Mouse (Mus musculus) hematopoietic stem cell, adult 5-6 weeks (primary cell): ENCODE results near the gene Slit1. TPM values are rescaled to one million over a fixed set of nuclear protein-coding genes. Genes with fewer than 3 reads are reported as not detected.

Source experiments
- ATAC-seq, 2 experiments: fragments of 125-278 bp in 1 of 2; replicated peaks in 1 of 2; 2 replicates each; pipeline ENCODE4 v1.8.0; 2016 to 2017; ENCODE audit warnings: inconsistent platforms in 2 of 2, mild to moderate bottlenecking in 2 of 2, moderate number of reproducible peaks in 2 of 2, low read depth in 1 of 2, moderate TSS enrichment in 1 of 2; ENCODE audit not compliant: low FRiP score in 2 of 2, poor library complexity in 2 of 2, severe bottlenecking in 2 of 2, insufficient read depth in 1 of 2, low TSS enrichment in 1 of 2
- total RNA-seq: library from RNA; stranded (forward); fragments of 172-1452, 232-1000 nt; gene quantifications from 2 replicates; pipeline ENCODE4 v1.2.3, GENCODE M21; 2017

The Slit1 gene
- total RNA-seq, 1 experiment from 2014 or later = not detected

GRCm38 (mm10) chr19:41643010-41643409, 100.5 kb downstream of the Slit1 start:
- ATAC-seq = no peak

DNA sequence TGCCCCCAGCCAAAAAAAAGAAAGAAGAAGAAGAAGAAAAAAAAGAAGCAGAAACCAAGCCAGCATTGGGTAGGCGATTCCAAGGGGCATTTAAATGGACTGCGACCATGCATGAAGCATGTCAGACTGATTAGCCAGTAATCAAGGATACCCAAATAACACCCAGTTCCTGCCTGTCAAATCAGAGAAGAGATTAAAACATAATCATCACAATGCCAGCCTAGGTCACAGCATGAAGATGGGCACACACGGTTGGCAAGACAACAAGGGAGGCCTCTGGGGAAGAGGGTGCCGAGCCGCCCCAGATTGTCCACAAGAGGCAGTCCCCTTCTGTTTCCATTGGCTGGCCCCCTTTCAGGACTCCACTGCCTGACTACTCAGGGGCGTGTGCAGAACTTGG, 108.5 kb downstream of the Slit1 start:
- no peak for ATAC-seq

GRCm38 (mm10) chr19:41634099-41634498, 109.4 kb downstream of the Slit1 start:
- peak; percentile 74 to 79 for ATAC-seq

DNA sequence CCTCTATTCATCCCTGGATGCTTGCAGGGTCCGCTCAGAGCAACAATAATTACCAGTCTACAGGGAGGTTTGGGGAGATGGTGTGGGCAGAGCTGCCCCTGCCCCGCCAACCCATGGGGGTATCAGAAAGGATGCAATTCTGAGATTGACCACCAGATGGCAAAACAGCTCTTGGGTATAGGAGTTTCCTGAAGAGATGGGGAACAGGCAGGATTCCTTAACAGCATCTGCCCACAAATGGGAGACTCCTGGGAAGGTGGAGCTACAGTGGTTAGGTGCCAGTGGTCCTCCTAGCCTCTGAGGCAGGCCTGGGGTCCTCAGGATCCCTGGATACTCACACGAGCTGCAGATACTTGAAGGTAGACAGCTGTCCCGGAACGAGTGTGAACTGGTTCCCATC, 113.9 kb downstream of the Slit1 start:
- peak; percentile 44 to 59; a peak in 2 of 4 replicates for ATAC-seq

DNA sequence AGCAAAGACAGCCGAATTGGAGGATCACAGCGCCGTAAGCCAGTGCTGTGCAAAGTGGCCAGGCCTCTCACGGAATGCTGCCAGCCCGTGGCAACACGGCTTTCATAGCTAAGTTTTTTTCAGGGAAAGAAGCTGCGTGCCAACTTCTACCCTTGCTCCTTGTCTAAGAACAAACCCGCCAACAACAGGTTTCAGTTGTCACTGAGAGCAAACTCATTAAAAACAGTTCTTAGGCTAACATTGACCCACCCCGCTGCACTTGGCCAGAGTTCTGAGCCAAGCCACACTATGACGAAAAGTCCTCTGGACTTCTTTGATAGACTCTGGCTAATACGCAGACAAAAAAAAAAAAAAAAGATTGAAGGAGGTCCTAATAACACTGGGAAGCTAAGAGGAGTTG, 114.5 kb downstream of the Slit1 start:
- no peak for ATAC-seq

GRCm38 (mm10) chr19:41620366-41621092, 122.9 kb downstream of the Slit1 start:
- ATAC-seq = no peak

DNA sequence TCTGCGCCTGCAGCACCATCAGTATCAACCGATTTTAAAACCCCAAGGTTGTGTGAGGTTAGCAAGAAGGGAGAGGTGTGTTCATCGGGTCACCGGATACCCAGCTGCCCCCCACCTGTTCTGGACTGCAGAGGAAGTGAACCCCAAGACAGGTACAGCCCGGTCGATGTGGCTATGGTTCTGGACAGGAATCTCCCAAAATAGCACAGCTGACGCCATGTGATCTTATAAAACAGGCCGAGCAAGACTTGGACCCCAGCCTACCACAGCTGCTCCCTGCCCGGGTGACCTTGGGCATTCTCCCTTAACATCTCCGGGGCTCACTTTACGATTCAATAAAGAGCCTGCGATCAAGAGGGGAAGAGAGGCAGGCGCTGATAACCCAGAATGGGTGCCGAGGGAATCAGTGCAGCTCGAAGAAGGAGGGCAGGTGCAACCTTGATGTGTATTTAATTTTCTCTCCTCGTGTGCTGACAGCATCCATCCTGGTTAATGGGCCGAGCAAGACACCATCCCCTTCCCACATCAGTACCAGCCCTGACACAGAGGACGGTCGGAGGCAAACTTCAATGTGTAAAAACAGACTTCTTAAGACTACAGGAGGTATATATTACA, 124.6 kb downstream of the Slit1 start:
- no peak; a peak in 1 of 4 replicates for ATAC-seq

DNA sequence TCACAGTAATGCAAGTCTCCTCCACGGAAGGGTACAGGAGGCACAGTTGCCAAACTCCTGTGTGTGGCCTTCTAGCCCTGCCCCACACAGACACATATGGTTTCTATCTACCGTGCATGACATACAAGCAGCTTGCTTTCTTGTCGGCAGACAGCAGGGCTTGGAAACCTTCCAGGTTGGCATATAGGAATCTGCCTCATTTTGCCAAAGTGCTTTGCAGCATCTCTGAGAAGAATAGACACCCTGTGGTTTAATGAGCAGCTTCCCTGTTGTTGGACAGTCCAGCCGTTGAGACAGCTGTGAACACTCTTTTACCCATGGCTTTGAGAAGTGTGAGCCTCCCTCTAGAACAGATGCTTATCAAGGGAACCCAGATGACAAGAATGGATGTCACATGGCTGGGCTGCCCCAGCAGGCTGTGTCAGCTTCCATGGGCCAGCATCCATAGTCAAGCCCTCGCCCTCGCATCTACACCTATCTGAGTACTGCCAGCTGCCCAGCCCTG, 125.3 kb downstream of the Slit1 start:
- ATAC-seq = no peak

DNA sequence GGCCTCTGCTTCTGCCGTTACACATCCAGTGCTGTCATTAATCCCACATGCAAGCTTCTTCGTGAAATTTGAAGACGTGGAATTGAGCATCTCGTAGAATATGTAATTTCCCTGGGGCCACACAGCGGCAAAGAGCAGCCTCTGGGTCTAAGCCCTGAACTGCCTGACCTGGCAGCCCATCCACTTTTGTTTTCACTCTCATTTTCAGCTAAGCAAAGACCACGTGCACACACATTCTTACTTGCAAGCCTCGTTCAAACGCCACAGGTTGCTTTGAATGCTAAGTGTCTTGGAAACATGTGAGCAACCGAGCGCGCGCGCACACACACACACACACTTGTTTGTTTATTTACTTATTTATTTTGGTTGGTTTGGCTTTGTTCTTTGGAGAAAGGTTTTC, 126.4 kb downstream of the Slit1 start:
- no peak for ATAC-seq

DNA sequence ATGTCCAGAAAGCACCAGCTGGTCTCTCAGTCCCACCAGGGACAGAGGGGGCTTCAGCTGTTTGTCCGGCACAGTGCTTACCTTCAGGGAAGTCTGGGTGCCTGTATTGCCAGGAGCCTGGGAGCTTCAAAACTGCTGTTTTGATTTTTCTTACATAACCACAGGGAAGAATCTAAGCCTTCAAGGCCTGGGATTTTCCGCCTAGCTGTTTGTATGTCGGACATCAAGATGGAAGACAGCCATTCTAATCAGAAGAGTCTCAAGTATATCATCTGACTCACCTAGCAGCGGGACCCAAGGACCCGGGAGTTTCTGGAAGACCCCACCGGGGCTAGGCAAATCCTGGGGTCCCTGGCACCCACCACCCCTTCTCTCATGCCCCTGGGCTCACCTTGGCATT, 127.2 kb downstream of the Slit1 start:
- ATAC-seq = no peak

- ATAC-seq = peak; percentile 32 to 36; a peak in 1 of 4 replicates
Observed at GRCm38 (mm10) chr19:41615606-41616224, 127.8 kb downstream of the Slit1 start.

DNA sequence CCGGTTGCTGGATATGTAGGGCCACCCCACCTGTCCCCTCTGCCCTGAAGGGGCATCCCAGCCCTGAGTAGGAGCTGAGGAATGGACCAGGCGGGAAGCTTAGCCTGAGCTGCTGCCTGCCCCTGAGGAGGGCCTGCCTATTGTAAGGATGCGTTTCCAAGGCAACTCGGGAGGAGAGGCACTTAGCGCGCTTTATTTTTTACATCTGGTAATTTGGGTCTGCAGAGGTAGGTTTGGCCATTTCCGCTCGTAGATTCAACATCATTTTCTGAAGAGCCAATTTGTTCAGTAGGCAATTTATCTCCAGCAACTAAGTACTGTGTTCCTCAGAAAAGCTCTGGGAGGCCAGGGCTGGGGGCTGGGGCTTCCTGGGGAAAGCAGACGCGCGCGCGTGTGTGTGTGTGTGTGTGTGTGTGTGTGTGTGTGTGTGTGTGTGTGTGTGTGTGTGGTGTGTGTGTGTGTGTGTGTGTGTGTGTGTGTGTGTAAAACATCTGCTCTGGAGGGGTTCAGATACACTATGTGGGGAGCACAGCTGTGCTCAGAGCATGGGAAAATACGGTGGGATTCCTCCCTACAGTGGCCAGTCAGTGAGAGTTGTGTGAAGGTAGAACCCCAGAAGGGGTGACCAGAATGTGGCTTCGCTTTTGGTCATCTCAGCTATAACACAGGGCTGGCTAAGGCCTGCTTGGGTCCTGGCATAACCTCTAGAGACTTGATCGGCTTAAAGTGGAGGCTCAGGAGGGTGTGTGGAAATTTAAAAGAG, 130.0 kb downstream of the Slit1 start:
- no peak for ATAC-seq

GRCm38 (mm10) chr19:41611683-41612082, 131.8 kb downstream of the Slit1 start:
- ATAC-seq = no peak

DNA sequence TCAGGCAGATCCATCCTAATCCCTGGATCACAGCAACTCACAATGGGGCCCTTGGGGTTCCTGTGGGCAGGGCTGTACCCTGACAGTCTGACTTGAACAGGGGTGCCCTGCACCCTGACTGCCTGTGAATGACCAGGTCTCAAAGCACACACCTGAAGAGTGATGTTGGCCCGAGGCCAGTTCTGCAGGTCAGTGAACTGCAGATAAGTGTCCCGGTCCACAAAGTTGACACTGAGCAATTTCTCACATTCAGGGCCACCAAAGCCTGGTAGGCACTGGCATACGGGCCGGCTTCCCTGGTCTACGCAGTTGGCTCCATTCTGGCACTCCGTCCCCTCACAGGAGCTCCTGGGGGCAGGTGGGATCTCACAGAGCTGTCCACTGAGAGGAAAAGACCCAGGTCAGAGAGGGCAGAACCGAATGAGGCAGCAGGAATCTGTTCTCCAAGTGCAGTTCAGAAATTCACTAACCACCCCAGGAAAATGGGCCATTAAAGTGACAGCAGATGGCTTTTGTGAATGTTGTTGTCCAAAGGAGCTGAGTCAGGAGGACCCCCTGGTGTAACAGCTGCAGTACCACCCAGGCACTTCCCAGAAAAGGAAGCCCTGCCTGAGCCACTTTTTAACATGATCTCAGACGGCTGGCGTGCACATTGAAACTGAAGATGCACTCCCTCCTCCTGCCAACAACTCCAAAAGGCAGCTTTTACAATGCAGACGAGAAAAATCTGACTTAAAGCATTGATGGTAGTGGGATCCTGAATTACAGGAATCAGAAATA, 137.1 kb downstream of the Slit1 start:
- ATAC-seq = no peak

GRCm38 (mm10) chr19:41600647-41601046, 142.8 kb downstream of the Slit1 start:
- ATAC-seq = peak; percentile 24 to 37; a peak in 3 of 4 replicates

GRCm38 (mm10) chr19:41597170-41597894, 146.1 kb downstream of the Slit1 start:
- peak; percentile 79 to 89 for ATAC-seq
